Mouse (Mus musculus): ENCODE measurements around the gene Ccdc27.

Gene Ccdc27

GRCm38 (mm10) chr4:154026441-154026761 lies 16.1 kb downstream of the Ccdc27 start:
- in situ Hi-C loops (cut with MboI; ENCODE audit: low sequenced_read_pairs), result loop anchor here (25.0 kb wide), 1 partner anchor 786 kb away; no protein-coding TSS in a partner anchor

- in situ Hi-C loops (cut with MboI; ENCODE audit: low sequenced_read_pairs), result loop anchor here (25.0 kb wide), 1 partner anchor 786 kb away; no protein-coding TSS in a partner anchor
Measured at GRCm38 (mm10) chr4:154025641-154026440, 16.6 kb downstream of the Ccdc27 start, which contains the start of gene Smim1. Smim1 (minus strand) TSS chr4:154026230.

GRCm38 (mm10) chr4:154024729-154025521 lies 17.6 kb downstream of the Ccdc27 start:
- in situ Hi-C loops (cut with MboI; ENCODE audit: low sequenced_read_pairs), result loop anchor here (25.0 kb wide), 1 partner anchor 787 kb away; no protein-coding TSS in a partner anchor

GRCm38 (mm10) chr4:154023754-154024601 lies 18.5 kb downstream of the Ccdc27 start:
- in situ Hi-C loops (cut with MboI; ENCODE audit: low sequenced_read_pairs), result no loop called here

- in situ Hi-C loops (cut with MboI; ENCODE audit: low sequenced_read_pairs), result no loop called here
Measured at GRCm38 (mm10) chr4:154022844-154023243, 19.6 kb downstream of the Ccdc27 start.

- in situ Hi-C loops (cut with MboI; ENCODE audit: low sequenced_read_pairs), result no loop called here
Measured at GRCm38 (mm10) chr4:154022407-154022806, 20.1 kb downstream of the Ccdc27 start.

GRCm38 (mm10) chr4:154021432-154021831 lies 21.0 kb downstream of the Ccdc27 start:
- in situ Hi-C loops (cut with MboI; ENCODE audit: low sequenced_read_pairs), result no loop called here

GRCm38 (mm10) chr4:154019571-154019970 lies 22.9 kb downstream of the Ccdc27 start:
- in situ Hi-C loops (cut with MboI; ENCODE audit: low sequenced_read_pairs), result no loop called here

- in situ Hi-C loops (cut with MboI; ENCODE audit: low sequenced_read_pairs), result no loop called here
Measured at GRCm38 (mm10) chr4:154015476-154015875, 27.0 kb downstream of the Ccdc27 start.

- in situ Hi-C loops (cut with MboI; ENCODE audit: low sequenced_read_pairs), result no loop called here
Measured at GRCm38 (mm10) chr4:154012132-154012882, 30.2 kb downstream of the Ccdc27 start.

- in situ Hi-C loops (cut with MboI; ENCODE audit: low sequenced_read_pairs), result no loop called here
Measured at GRCm38 (mm10) chr4:154011646-154012089, 30.8 kb downstream of the Ccdc27 start, which contains the start of gene Lrrc47. Lrrc47 (plus strand) TSS chr4:154011731.

GRCm38 (mm10) chr4:154010907-154011645 lies 31.4 kb downstream of the Ccdc27 start:
- in situ Hi-C loops (cut with MboI; ENCODE audit: low sequenced_read_pairs), result no loop called here

GRCm38 (mm10) chr4:154007759-154008158 lies 34.7 kb downstream of the Ccdc27 start:
- in situ Hi-C loops (cut with MboI; ENCODE audit: low sequenced_read_pairs), result no loop called here

GRCm38 (mm10) chr4:154006264-154006663 lies 36.2 kb downstream of the Ccdc27 start:
- in situ Hi-C loops (cut with MboI; ENCODE audit: low sequenced_read_pairs), result no loop called here

- in situ Hi-C loops (cut with MboI; ENCODE audit: low sequenced_read_pairs), result no loop called here
Measured at GRCm38 (mm10) chr4:154005488-154005887, 37.0 kb downstream of the Ccdc27 start.

GRCm38 (mm10) chr4:153993505-153993904 lies 49.0 kb downstream of the Ccdc27 start:
- in situ Hi-C loops (cut with MboI; ENCODE audit: low sequenced_read_pairs), result no loop called here

- in situ Hi-C loops (cut with MboI; ENCODE audit: low sequenced_read_pairs), result no loop called here
Measured at GRCm38 (mm10) chr4:153992715-153993114, 49.8 kb downstream of the Ccdc27 start.

- in situ Hi-C loops (cut with MboI; ENCODE audit: low sequenced_read_pairs), result no loop called here
Measured at GRCm38 (mm10) chr4:153980470-153980869, 62.0 kb downstream of the Ccdc27 start.

GRCm38 (mm10) chr4:153979243-153979642 lies 63.2 kb downstream of the Ccdc27 start:
- in situ Hi-C loops (cut with MboI; ENCODE audit: low sequenced_read_pairs), result no loop called here

All from CH12F3 (cell line).